Mouse (Mus musculus) adrenal gland (tissue): ENCODE results near the gene Zcchc24.

Experiments
- intact Hi-C: fragments of 180-260 bp; cut with DNase I; formaldehyde crosslinking; loops from one replicate; pipeline ENCODE4 v1.15.1; 2025

Zcchc24 gene

DNA sequence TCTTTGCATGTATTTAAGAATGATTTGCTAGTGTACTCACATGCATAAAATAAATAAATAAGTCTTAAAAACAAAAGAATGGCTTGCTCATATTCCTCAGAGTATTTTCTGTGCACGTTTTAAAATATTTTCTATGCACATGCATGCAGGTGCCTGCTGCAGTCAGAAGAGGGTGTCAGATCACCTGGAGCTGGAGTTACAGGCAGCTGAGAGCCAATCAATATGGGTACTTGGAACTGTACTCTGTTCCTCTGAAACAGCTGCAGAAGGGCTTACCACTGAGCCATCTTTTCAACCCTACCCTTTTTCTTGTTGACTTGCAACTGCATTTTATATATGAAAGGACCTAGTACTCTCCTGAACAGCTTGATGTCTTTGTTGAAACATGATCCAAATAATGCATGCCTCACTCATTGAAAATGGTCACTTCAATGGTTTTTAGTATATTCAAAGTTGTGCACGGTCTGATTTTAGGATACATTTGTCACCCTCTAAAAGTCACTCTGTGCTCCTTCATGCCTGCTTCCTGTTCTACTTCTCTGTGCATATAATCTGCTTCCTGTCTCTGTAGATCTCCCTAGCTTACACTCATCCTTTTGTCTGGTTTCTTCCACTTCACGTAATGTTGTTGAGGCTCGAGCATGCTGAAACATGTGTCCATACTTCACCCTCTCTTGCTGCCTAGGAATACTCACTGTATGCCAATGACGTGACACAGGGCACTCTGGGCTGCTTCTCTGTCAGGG is 47.7 kb downstream of the Zcchc24 start:
- intact Hi-C loops = loop anchor here (5.0 kb wide), 1 partner anchor 46 kb away; the partner anchor contains the start of gene Zcchc24

DNA sequence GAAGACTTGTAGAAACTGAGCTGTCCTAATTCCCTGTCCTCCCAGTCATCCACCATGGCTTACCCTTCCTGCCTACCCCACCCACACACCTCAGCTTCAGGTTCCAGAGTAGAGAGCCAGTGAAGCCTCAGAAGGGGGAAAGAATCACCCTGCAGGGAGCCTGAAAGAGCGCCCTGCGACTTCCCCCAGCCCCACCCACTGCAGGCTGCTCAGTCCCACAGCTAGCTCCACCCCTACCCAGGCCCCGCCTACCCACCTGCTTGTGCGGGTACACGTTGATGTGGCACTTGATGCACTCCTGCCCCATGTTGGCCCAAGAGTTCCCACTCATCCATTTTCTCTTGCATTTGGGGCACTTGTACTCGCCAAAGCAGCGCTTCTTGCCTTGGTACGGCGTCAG is 49.5 kb downstream of the Zcchc24 start:
- intact Hi-C loops = no loop called here

DNA sequence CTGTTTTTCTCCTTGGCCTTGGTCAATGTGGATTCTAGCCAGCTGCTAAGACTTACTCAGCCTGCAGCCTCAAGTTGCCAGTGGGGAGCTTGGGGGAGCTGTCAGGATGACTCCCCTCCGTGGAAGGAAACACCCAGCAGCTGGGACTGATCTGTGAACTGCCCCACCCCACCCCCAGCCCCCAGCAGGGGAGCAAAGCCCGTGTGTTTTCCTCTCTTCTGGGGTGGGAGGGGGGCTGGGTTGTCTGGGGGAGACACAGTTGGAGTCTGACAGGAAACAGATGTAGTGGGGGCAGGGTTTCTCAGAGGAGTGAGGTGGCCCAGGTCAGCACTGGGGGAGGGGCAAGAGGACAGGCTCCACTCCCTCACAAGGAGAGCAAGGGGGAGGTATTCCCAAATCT is 50.4 kb downstream of the Zcchc24 start:
- intact Hi-C loops = no loop called here

DNA sequence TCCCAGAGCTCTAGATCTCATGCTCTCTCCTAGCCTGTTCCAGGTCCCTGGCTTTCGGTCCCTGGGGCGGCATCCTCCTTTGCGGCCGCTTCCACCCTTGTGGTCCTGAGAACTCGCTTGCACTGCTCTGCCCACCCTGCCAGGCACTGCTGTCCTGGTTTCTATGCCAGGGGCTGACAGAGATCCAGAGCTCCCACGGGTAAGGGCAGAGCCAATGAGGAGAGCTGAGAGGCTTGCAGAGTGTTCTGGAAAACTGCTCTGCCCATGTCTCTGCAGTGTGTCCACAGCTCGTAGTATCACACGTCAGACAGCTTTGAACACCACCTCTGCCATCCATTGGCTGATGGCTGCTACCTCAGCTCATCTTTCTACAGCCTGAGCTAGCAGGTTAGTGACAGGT is 51.1 kb downstream of the Zcchc24 start:
- intact Hi-C loops = no loop called here

DNA sequence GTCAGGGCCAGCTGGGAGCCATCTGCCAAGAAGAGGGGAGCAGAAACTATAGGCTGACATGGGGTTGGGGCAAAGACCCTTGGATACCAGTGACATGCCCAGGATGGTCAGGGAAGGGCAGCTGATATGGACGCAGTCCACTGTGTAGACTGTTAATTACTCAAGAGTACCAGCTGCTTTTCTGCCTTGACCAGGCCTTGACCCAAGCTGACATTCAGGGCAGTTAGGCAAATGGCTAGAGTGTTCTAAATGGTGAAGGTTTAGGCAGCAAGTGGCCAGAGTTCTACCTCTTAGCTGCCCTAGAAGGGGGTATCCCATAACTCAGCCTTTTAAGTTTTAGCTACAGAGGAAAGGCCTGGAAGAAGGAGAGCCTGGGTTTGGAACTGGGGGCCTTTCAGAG is 52.3 kb downstream of the Zcchc24 start:
- intact Hi-C loops = no loop called here

DNA sequence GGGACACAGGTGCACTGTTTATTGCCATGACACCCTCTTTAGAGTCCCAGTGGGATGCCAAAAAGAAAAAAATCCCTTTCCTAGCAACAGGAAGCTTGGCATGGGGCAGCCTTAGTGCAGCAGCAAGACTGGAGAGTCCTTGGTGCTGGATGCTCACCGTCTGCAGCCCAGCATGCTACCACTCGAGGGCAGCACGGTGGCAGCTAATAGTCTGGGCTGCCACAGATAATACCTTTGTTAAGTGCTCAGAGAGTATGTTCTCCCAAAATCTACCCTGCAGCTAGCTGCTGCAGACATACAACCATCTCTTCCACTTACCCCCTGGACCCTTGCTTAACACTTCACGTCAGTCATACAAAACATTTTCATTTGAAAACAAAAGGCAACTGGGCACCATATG is 55.4 kb downstream of the Zcchc24 start:
- intact Hi-C loops = no loop called here

DNA sequence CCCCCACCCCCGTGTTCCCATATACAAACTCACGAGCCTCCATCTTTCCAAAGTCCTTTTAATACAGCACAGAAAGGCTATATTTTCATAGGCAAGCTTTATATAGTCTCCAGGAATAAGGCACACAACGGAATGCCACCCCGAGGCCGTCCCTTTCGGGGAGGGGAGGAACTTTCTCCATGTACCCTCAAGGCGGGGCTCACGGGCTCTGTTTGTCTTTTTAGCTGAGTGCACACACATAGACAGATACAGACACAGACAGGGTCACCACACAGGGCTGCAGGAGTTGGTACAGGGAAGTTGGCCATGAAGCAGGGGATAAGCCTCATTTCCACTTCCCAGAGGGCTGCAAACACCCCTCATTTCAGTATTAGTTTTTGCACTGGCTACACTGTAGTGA is 57.2 kb downstream of the Zcchc24 start:
- intact Hi-C loops = no loop called here

DNA sequence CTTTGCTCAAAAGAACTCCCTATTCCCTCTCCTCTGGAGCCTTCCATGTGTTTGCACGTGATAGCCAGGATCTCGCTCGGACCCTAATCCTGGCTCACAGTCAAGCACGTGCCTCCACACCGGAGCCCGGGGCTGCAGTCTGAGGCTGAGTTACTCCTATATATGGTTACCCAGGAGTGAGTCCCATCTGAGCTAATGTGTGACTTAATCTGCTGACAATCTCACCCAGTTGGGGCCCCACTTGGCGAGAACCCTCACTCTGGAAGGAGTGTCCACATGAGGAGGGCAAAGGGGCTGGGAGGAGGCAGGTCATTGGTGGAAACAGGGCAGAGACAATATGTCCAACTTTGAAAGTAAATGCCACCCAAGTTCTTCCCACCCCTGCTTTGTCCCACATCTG is 57.7 kb downstream of the Zcchc24 start:
- intact Hi-C loops = no loop called here

DNA sequence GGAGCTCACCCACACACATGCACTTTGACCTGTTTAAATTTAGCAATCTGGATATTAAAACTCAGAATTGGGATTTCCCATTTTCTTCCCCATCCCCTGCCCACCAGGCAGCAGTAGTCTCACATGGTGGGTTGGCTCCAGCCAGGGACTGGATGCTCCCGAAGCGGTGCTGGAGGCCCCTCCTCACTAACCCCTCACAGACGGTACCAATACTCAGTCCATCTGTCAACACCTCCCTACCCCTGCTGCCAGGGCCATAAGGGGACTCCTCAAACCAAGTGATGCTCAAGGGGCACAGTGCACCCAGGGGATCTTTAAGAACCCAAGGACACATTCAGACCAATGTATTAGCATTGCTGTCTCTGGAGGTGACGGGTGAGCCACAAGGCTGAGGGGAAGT is 58.2 kb downstream of the Zcchc24 start:
- intact Hi-C loops = no loop called here

DNA sequence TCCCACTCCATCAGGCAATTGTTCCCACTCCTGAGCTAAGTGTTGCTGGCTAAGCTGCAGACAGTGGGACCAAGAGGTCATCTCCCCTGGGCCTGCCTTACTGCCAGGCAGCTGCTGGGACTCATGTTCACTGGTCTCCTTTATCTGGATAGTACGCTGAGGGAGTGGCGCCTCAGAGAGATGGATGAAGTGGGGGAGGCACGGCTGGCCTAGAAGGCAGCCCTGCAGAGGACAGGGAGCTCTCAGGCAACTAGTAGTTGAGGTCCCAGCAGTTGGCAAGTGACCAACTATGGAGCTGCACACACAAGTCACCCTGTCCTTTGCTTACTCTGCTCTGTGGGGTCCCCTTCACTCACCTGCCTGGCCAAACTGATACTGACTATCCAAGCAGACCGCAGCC is 58.8 kb downstream of the Zcchc24 start:
- intact Hi-C loops = no loop called here

DNA sequence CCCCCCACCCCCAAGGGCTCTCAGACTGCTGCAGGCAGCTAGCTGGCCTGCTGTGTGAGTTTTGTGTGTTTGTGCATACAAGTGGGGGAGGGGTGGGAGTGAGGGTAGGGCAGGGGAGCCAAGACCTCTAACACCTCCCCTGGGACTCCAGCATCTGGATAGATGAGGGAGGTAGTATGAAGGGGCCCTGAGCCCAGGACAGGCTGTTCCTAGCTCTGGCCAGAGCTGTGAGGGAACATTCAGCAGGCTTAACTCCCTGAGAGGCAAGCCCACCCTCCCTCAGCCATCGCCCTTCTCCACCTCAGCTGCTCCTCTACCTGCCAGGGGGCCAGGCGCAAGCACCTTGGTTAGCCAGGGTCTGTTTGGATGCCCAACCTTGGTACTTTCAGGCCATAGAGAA is 59.9 kb downstream of the Zcchc24 start:
- intact Hi-C loops = loop anchor here (2.0 kb wide), 1 partner anchor 92 kb away; no protein-coding TSS in a partner anchor

DNA sequence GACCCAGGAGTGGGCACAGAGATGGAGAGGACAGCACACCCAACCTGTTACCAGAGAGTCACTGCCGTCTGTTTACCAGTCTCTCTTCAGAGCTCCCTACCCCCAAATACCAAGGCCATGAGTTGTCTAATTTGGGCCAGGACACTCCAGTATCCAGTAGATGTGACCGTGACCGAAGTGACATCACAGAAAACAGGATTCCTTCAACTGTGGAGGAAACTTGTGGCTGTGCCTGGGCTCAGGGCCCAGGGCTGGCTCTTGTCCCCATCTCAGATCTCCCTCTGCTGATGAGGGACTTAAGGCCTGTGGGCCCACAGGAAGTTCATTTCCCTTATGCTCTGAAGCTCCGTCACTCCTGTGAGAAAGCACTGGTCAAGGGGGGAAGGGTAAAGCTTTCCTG is 60.4 kb downstream of the Zcchc24 start:
- intact Hi-C loops = loop anchor here (2.0 kb wide), 1 partner anchor 92 kb away; no protein-coding TSS in a partner anchor

DNA sequence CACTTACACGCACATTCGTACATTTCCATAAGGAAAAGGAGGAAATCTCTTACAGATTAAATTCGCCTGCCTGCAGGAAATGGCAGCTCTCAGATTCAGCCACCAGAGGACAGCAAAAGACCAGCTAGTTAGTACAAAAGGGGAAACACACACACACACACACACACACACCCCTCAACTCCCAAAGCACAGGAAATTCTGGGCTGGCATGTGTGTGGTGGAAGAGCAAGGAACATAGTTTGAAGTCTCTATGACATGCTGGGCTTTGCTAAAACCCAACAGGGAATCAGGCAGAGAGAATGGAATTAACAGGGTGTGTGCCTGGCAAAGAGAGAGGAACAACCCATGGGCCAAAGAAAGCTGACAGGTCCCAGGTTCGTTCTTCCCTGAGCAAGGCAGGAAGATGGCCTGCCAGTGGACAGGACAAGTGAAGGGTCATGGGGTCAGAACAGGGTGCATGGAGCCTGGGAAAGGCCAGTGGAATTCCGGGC is 61.1 kb downstream of the Zcchc24 start:
- intact Hi-C loops = loop anchor here (2.0 kb wide), 1 partner anchor 93 kb away; no protein-coding TSS in a partner anchor

DNA sequence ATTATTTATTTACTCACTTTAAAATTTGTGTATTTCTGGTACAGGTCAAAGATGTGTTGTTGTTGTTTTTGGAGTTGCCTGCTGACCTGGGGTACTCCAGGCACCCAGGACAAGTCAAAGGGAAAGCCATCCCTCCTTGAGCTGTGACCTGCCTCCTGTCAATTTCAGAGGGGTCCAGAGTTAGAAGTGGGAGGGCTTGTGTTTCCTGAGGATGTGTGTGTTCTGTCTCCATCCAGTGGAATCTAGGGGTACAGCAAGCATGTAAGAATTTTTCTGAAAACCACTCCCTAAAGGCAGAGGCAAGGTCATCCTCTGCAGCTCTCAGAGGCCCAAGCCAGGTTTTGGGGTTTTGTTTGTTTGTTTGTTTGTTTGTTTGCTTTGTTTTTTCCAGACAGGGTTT is 66.9 kb downstream of the Zcchc24 start:
- intact Hi-C loops = no loop called here

DNA sequence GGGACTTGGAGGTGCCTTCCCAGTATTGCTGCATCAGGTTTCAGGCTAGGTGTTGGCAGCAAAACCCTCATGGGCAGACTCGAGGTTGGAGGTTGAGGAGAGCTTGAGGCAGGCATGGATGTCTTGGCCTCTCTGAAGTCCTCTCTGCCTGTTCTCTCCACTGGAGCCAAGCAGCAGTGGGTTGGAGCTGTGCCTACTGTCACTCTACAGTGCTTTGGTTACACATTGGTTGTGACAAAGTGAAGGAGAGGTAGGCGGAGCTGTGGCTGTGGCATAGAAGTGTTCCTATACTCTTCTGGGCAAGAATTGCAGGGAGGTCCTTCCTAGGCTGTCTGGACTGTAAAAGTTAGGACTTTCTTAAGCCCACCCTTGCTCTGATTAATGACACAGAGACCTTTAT is 72.5 kb downstream of the Zcchc24 start:
- intact Hi-C loops = loop anchor here (10.0 kb wide), 2 partner anchors 242 to 1192 kb away; partner anchors contain the start of gene Zmiz1

DNA sequence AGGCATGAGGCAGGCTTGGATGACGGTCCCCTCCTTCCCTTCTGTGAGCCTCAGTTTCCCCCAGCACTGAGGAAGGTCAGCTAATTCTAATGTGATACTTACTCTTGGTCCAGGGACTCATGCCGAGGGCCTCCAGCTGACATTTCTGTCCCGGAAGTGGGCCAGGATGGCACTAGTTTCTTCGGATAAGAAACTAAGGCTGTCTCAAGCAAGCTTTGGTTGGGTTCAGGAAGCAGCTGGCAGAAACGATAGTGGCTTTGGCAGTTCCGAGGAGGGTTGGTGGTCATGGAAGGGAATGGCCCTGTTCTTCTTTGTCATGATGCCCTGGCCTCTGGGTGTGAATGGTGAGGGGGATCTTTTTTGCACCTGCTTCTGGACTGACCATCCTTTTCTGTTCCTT is 73.8 kb downstream of the Zcchc24 start:
- intact Hi-C loops = loop anchor here (10.0 kb wide), 2 partner anchors 240 to 1190 kb away; partner anchors contain the start of gene Zmiz1

DNA sequence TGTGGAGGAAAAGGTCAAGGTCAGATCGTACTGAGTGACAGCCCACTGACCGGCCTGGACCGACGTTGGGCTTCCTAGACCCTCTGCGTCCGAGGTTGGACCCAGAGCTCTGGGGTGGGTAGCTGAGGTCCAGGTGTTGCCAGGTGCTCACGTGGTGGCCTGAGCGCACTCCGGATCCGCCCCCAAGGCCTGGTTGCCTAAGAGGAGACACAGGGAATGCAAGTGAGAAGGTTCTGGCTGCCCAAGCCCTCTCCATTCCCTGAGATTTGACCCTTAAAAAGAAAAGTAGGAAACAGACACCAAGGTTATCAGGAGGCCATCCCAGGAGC is 74.3 kb downstream of the Zcchc24 start:
- intact Hi-C loops = loop anchor here (10.0 kb wide), 2 partner anchors 240 to 1190 kb away; partner anchors contain the start of gene Zmiz1

DNA sequence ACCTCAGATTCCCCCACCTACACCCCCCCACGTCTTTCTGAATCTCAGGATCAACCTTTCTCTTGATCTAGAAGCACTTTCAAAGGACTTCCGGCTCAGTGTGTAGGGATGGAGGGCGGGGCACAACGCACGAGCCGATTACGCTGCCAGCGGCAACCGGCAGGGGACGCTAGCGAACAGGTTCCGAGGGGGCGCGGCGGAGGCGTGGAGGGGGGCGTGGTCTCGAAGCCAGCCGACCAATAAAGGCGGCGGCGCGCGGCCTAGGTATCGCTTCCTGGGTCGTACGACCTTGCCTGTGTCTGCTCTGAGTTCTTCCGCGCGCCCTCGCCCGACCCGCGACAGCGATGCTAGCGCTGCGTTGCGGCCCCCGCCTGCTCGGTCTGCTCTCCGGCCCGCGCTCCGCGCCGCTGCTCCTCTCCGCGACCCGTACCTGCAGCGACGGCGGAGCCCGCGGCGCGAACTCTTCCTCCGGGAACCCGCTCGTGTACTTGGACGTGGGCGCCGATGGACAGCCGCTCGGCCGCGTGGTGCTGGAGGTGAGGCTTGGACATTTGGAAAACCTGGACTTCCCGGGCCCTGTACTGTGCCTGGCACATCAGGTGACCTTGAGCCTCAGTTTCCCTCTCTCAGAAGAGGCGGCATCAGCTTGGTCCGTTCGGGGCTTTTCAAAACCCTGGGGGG is 74.8 kb downstream of the Zcchc24 start, which contains the start of gene Ppif:
Gene Ppif, plus strand, starts transcription at position 267 of the 681 bp plus-strand sequence.
- intact Hi-C loops = loop anchor here (10.0 kb wide), 2 partner anchors 239 to 1189 kb away; partner anchors contain the start of gene Zmiz1

DNA sequence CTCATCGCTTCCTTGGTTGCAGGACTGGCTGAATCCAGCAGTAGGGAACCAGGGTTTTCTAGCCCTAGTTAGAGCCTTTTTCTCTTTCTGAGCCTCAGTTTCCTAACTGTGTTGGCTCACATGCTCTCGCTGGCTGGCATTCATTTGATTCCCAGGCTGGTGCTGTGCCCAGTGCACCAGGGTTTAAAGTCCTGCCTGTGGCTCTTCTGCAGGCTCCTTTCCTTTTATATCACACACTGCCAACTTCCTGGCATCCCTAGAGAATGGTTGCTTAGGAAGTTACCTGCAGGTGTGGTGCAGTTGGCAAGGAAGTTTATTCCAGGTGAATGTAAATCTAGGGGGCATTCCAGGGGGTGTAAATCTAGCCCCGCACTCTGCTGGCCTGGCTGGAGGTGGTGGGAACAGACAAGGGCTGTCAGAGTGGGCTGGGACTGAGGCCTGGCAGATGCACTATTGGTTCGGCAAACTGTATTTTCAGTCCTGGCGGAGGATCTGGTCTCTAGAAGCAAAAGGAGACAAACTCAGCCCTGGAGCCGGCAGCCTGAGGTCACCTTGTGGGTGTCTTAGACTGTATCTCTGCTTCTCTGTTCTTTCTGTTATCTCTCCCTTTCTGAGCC is 75.5 kb downstream of the Zcchc24 start:
- intact Hi-C loops = loop anchor here (10.0 kb wide), 2 partner anchors 239 to 1189 kb away; partner anchors contain the start of gene Zmiz1

DNA sequence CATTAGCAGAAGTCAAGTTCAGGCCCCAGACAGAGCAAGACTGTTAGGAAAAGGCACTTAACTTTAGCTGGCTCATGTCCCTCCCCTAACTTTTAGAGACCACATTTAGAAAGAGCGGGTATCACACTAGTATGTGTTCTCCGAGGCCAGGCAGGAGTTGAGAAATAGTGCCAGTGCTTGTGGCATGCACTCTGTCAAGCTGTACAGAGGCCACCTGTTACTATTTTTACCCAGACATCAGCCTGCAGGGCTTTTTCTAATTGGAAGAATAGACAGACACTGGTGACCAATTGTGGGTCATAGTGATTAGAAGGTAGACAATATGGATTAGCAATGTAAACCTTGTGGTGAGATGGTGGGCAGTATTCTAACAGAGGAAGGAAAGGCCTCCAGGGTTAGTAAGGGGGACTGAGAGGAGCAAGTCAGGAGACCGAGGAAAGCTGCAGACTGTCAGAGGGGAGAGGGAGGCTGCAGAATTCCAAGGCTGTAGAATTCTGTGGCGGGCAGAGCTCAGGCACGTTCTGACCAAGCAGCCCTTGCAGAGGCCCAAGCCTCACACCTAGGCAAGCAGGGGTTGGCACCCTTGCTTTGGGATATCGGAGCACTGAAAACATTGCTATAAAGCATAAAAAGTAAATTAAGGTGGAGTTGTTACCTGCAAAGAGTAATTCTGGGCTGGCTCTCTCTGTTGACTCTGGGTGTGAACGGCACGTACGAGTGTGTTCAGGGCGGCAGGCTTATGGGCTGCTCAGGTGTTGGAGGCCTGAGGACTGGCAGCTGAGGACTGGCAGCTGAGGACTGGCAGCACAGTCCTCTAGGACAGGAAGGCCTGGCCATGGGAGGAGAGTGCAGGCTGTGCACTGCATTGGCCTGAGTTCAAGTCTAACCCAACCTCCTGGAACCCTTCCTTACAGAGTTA is 81.6 kb downstream of the Zcchc24 start:
- intact Hi-C loops = no loop called here
